Mouse (Mus musculus) lung, adult 18-20 months (tissue): ENCODE data around the gene Hcrt.
A peak's percentile ranks its signal among the peaks of the same experiment; 100 is the strongest.

ENCODE experiments used
- DNase-seq, 2 experiments: peaks; one replicate each; pipeline ENCODE4 v3.0.0; 2022; ENCODE audit warnings: mixed read lengths in 2 of 2

Gene Hcrt

GRCm38 (mm10) chr11:100735134-100735865 lies 27.4 kb downstream of the Hcrt start:
- no peak for DNase-seq

- no peak for DNase-seq
Observed at GRCm38 (mm10) chr11:100730477-100731205, 32.1 kb downstream of the Hcrt start.

- no peak for DNase-seq
Observed at GRCm38 (mm10) chr11:100729976-100730375, 32.8 kb downstream of the Hcrt start.

GRCm38 (mm10) chr11:100728601-100729000 lies 34.1 kb downstream of the Hcrt start:
- DNase-seq = no peak

DNA sequence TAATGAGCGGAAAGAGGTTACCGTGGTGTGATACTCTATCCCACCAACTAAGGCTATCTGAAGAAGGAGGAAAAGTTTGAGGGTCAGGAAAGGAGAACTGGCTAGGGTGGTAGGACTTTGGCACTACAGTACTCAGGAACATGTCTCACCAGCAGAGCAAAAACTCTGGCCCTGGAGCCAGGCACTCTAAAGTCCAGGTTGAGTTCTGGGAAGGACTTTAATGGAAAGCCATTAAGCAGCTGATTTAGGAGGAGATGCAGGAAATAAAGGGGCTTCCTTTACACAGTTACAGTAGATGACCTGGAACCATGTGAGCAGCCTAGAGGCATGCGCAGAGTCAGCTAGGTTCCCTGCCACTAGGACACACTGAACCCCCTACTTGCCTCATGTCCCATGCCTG lies 35.5 kb downstream of the Hcrt start:
- no peak for DNase-seq

DNA sequence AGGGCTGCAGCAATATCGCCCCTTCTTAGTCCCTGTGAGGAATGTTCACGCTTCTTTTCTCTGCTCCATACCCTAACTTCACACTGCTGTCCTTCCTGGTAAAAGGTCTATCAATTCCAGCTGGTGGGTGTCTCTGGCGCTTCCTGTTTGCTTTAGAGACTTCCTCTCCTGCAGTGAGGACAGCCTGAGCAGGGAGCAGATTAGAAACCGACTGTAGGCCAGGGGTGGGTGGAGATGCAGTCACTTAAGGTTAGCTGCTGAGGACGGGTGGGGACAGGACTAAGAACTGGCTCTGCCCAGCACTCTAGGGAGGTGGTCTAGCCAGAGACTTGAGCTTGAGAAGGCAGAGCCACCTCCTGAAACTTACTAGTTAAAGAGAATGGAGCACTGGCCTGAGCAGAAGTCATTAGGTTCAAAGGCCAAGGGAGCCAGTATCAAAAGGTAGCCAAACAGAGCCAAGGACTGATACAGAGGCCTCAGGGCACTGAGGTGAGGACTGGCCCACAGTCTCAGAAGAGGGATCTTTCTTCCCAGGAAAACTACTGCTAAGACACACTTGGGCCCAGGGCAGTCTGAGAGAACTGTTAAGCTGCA lies 37.7 kb downstream of the Hcrt start:
- peak; percentile 52 to 78 for DNase-seq

- DNase-seq = no peak
Observed at GRCm38 (mm10) chr11:100722493-100723028, 40.2 kb downstream of the Hcrt start.

- no peak for DNase-seq
Observed at GRCm38 (mm10) chr11:100721776-100722492, 40.8 kb downstream of the Hcrt start.

GRCm38 (mm10) chr11:100721254-100721653 lies 41.5 kb downstream of the Hcrt start:
- no peak for DNase-seq

DNA sequence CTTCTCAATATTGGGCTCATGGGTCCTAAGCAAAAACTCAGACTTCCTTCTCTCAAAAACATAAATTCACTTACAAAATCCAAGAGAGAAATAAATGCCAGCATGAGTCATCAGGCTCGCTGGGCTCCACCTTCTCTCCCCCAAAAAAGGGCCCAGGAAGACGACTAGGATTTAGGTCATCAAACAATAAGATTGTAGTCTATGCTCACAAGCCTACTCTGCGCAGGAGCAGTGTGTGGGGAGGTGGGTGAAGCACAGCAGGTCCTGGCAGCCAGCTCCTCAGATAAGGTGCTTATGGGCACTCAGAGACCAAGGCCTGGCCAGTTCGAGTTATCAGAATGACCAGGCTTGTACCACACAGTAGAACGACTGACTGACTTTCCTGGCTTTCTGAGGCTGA lies 42.4 kb downstream of the Hcrt start:
- no peak for DNase-seq

DNA sequence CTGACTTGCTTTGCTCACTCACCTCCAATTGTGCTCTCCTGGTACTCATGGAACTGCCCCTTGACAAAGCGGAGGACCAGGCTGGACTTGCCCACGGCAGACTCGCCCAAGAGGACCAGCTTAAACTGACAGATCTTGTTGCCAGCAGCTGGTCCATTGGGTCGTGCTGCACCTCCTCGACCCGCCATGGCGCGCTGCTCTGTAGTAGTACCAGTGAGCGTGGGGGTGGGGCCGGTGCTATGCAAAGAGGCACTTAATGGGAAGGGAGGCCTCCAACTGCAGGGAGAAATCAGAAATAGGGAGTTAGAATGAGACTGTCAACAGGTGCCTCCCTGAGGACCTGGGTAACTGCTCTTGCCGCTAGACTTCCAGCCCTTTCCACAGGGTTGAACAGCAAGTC lies 42.8 kb downstream of the Hcrt start:
- DNase-seq = peak in 1 of 2 experiments; percentile 48

DNA sequence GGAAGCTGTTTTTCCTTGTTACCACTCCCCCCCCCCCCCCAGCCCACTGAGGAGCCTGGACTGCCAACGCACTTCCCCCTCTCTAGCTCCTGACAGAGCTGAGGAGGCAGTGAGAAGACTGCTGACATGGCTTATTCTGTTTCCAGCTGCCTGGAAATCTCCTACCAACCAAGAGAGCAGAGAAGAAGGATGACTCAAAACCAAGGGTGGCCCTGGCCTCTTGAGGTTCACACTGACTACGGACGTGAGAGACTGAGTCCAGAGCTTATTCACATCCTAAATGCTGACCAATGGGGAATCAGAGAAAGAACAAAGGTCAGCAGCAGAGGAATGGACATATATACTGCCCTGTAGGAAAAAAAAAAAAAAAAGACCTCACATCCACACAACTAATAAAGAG lies 43.4 kb downstream of the Hcrt start:
- DNase-seq = no peak

DNA sequence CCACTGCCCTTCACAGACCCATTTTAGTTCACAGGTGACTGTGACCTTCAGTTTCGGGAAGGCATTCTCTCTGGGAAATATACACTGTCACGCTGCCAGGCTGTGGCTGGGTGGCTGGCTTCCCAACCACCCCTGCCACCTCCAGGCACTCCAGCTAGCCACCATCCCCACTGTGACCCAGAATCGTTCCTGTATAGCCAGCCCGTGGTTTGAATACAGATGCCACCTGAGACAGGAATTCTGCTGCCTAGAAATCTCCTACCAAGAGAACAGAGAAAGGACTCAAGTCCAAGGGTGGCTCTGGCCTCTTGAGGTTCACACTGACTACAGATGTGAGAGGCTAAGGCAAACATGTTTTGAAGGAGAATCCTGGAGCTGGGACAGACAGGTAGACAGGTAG lies 43.9 kb downstream of the Hcrt start:
- no peak for DNase-seq

- no peak for DNase-seq
Observed at GRCm38 (mm10) chr11:100718462-100718861, 44.3 kb downstream of the Hcrt start.

GRCm38 (mm10) chr11:100716649-100717048 lies 46.1 kb downstream of the Hcrt start:
- DNase-seq = no peak

DNA sequence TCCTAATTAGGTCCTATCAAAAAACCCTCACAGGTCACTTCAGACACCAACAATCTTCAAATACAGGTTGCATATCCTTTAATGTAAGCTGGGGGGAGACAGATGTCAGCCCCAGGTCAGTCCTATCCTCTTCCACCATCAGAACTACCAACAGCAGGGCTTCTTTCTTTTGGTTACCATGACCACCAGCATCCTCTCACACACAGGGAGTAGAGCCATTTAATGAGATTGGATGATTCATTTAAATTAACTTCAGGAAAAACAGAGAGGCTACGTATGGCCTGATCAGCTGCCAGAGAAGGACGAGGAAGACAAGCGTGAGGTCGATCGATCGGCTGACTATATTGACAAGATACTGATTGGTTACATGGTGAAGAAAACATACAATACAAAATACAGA lies 47.8 kb downstream of the Hcrt start:
- DNase-seq = no peak

GRCm38 (mm10) chr11:100714534-100714915 lies 48.2 kb downstream of the Hcrt start:
- peak; percentile 77 to 82 for DNase-seq

- DNase-seq = peak; percentile 79 to 82
Observed at GRCm38 (mm10) chr11:100713735-100714533, 48.8 kb downstream of the Hcrt start, which contains the start of gene Hspb9. Hspb9 (plus strand) TSS chr11:100713850.

DNA sequence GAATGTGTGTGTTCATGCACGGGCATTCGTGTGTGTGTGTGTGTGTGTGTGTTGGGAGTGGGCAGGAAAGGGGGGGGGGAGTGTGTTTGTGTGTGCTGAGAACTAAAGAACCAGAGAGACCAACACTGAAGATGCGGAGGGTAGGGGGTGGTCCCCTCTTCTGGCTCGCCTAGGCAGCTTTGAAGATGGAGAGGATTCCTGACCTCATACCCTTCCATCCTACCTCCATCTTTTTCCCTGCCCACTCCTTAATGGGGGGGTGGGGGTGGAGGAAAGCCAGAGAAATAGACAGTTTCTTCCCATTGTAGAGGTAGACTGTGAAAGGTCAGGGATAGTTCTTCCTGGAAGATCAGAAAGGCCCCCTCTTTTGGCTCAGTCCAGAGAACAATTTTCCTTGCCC lies 49.6 kb downstream of the Hcrt start:
- no peak for DNase-seq

GRCm38 (mm10) chr11:100711783-100712615 lies 50.7 kb downstream of the Hcrt start, which contains the start of gene Kat2a:
Kat2a (minus strand) TSS chr11:100712465.
- DNase-seq = peak; percentile 79 to 87
